Mouse (Mus musculus): Measurements from ENCODE around the gene Xirp2. TPM values are rescaled to one million over a fixed set of nuclear protein-coding genes. Genes with fewer than 3 reads are reported as not detected.

The Xirp2 gene
- polyA plus RNA-seq, 1 experiment: not detected

DNA sequence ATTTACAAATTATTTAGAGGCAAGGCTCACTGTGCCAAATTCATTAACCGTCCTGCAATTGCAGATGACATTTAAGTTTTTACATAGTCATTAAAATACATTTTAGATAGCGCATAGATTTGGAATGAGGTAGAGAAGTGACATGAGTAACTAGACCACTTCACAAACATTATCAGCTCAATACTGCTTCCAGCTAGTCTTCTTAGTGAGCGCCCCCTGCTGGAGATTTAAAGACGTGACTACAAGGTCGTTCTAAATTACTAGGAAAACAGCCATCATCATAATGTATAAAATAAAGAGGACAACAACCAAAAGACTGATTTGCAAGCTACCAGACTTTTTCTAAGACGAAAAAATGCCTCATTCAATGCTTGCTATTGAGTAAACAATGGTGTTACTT lies 32.0 kb downstream of the Xirp2 start:
- H3K36me3 ChIP-seq (replicated peaks; ENCODE audit: low read length): no peaks in the 10 kb centered on the region
- 0 out of 2 replicates have a peak, but pooled peaks cover 3% of the 10 kb centered on the region for H3K9me3 ChIP-seq
- no peaks in the 10 kb centered on the region for H3K4me1 ChIP-seq
- TF ChIP-seq GATA1 (IDR thresholded peaks at IDR 0.05; ENCODE audit: borderline replicate concordance, low read length): no peak
- no peak for TF ChIP-seq FLI1 (IDR thresholded peaks at IDR 0.05; ENCODE audit: low read length)
- no peaks in the 10 kb centered on the region for H3K27me3 ChIP-seq (replicated peaks)
- no peak overlapping the region for H3K4me3 ChIP-seq (replicated peaks)

DNA sequence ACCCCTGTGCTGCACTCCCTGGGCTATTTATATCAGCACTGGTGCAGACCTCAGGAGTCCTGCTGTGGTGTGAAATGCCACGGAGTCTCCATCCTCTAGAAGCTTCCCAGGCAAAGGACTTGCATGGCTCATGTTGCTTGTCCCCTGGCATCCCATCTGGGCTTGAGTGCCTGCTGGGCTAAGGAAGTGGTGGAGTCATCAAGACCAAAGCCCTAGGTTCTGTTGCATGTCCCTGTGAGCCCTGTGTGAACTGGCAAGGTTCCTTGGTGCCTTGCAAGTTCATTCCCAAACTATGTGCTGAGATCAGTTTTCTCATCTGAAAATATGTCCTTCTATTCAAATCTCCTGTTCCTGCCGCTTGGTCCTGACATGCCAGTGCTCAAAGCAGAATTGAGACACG lies 35.2 kb downstream of the Xirp2 start:
- no peaks in the 10 kb centered on the region for H3K36me3 ChIP-seq (replicated peaks; ENCODE audit: low read length)
- no peaks in the 10 kb centered on the region for H3K27me3 ChIP-seq (replicated peaks)
- TF ChIP-seq GATA1 (IDR thresholded peaks at IDR 0.05; ENCODE audit: borderline replicate concordance, low read length) (no peak), FLI1 (IDR thresholded peaks at IDR 0.05; ENCODE audit: low read length) (no peak)
- no peaks in the 10 kb centered on the region for H3K9me3 ChIP-seq
- H3K4me1 ChIP-seq: no peaks in the 10 kb centered on the region
- H3K4me3 ChIP-seq (replicated peaks): no peak overlapping the region

DNA sequence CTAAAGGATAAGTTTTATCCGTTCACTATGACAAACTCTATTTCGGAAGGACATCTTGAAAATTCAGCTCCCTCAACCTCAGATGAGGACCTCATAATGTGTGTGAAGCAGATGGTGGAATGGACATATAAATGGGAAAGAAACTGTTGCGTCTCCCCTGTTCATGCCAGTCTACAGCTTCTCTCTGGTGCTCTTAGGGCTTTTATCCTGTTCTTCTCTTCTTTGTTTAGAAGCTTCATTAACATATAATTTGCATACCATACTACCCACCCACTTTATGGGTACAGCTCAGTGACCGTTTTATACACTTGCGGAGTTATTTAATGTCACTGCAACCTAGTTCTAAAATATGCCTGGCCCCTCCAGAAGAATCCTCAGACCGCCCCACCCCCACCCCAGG lies 40.9 kb downstream of the Xirp2 start:
- no peaks in the 10 kb centered on the region for H3K4me1 ChIP-seq
- H3K4me3 ChIP-seq (replicated peaks): no peak overlapping the region
- H3K27me3 ChIP-seq (replicated peaks): no peaks in the 10 kb centered on the region
- TF ChIP-seq FLI1 (IDR thresholded peaks at IDR 0.05; ENCODE audit: low read length) (no peak), GATA1 (IDR thresholded peaks at IDR 0.05; ENCODE audit: borderline replicate concordance, low read length) (no peak)
- peaks cover 3% of the 10 kb centered on the region for H3K9me3 ChIP-seq
- H3K36me3 ChIP-seq (replicated peaks; ENCODE audit: low read length): no peaks in the 10 kb centered on the region

DNA sequence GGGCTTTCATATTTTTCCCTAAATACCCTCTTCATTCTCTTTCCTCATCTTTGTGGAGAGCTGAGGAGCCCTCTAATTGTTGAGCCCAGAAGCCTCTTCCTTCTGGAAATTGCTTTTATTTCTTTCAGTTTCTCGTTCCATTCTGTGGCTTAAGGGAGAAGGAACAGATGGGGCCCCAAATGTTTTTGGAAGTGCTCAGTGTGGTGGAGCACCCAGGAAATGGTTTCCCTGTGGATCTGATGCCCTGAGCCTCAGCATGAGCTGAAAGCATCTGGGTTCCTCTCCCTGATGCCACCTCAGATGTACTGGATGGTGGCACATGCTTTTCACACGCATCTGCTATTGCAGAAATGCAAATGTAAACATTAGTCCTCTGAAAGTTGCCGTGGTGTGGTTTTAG lies 41.4 kb downstream of the Xirp2 start:
- peaks cover 5% of the 10 kb centered on the region for H3K9me3 ChIP-seq
- H3K4me3 ChIP-seq (replicated peaks): no peak overlapping the region
- TF ChIP-seq FLI1 (IDR thresholded peaks at IDR 0.05; ENCODE audit: low read length): no peak

GRCm38 (mm10) chr2:67488465-67489127 lies 42.8 kb downstream of the Xirp2 start:
- H3K4me3 ChIP-seq (replicated peaks): no peak overlapping the region

More for the DNA sequence above, 41.4 kb downstream of the Xirp2 start:
- H3K36me3 ChIP-seq (replicated peaks; ENCODE audit: low read length): no peaks in the 10 kb centered on the region
- no peaks in the 10 kb centered on the region for H3K27me3 ChIP-seq (replicated peaks)
- no peaks in the 10 kb centered on the region for H3K4me1 ChIP-seq

GRCm38 (mm10) chr2:67489128-67489492 lies 43.3 kb downstream of the Xirp2 start:
- no peak for TF ChIP-seq FLI1 (IDR thresholded peaks at IDR 0.05; ENCODE audit: low read length)
- no peak for TF ChIP-seq GATA1 (IDR thresholded peaks at IDR 0.05; ENCODE audit: borderline replicate concordance, low read length)
- peaks cover 5% of the 10 kb centered on the region for H3K9me3 ChIP-seq
- H3K36me3 ChIP-seq (replicated peaks; ENCODE audit: low read length): no peaks in the 10 kb centered on the region
- no peaks in the 10 kb centered on the region for H3K4me1 ChIP-seq
- no peak overlapping the region for H3K4me3 ChIP-seq (replicated peaks)
- H3K27me3 ChIP-seq (replicated peaks): no peaks in the 10 kb centered on the region

More at GRCm38 (mm10) chr2:67488465-67489127, 42.8 kb downstream of the Xirp2 start:
- H3K9me3 ChIP-seq: peaks cover 5% of the 10 kb centered on the region
- H3K27me3 ChIP-seq (replicated peaks): no peaks in the 10 kb centered on the region
- TF ChIP-seq FLI1 (IDR thresholded peaks at IDR 0.05; ENCODE audit: low read length): no peak
- no peak for TF ChIP-seq GATA1 (IDR thresholded peaks at IDR 0.05; ENCODE audit: borderline replicate concordance, low read length)
- H3K36me3 ChIP-seq (replicated peaks; ENCODE audit: low read length): no peaks in the 10 kb centered on the region
- no peaks in the 10 kb centered on the region for H3K4me1 ChIP-seq

- Histone ChIP-seq H3K4me1 (no peaks in the 10 kb centered on the region), H3K36me3 (replicated peaks; ENCODE audit: low read length) (no peaks in the 10 kb centered on the region), H3K4me3 (replicated peaks) (no peak overlapping the region), H3K9me3 (no peaks in the 10 kb centered on the region), H3K27me3 (replicated peaks) (no peaks in the 10 kb centered on the region)
- TF ChIP-seq FLI1 (IDR thresholded peaks at IDR 0.05; ENCODE audit: low read length): no peak
- TF ChIP-seq GATA1 (IDR thresholded peaks at IDR 0.05; ENCODE audit: borderline replicate concordance, low read length): no peak
Measured at GRCm38 (mm10) chr2:67505457-67505856, 59.7 kb downstream of the Xirp2 start.

DNA sequence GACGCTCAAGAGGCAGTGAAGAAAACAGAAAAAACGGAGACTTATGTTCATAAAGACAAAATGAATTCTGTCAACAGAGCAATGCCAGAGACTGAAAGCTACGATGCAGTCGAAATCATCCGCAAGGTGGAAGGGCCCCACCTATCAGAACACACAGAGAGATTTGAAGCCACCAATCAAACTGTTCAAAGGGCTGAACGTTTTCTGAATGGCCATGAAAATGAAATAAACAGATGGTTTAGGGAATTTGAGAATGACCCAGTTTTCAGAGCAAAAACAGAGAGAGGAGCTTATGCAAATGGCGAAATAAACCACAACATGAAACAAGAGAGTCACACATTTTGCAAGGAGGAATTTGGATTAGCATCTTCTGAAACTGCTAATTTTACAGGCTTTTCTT lies 70.6 kb downstream of the Xirp2 start:
- no peaks in the 10 kb centered on the region for H3K4me1 ChIP-seq
- H3K27me3 ChIP-seq (replicated peaks): no peaks in the 10 kb centered on the region
- H3K36me3 ChIP-seq (replicated peaks; ENCODE audit: low read length): no peaks in the 10 kb centered on the region
- H3K4me3 ChIP-seq (replicated peaks): no peak overlapping the region
- TF ChIP-seq FLI1 (IDR thresholded peaks at IDR 0.05; ENCODE audit: low read length): no peak
- no peak for TF ChIP-seq GATA1 (IDR thresholded peaks at IDR 0.05; ENCODE audit: borderline replicate concordance, low read length)
- peaks cover 26% of the 10 kb centered on the region for H3K9me3 ChIP-seq

- H3K36me3 ChIP-seq (replicated peaks; ENCODE audit: low read length): no peaks in the 10 kb centered on the region
- TF ChIP-seq GATA1 (IDR thresholded peaks at IDR 0.05; ENCODE audit: borderline replicate concordance, low read length) (no peak), FLI1 (IDR thresholded peaks at IDR 0.05; ENCODE audit: low read length) (no peak)
- no peak overlapping the region for H3K4me3 ChIP-seq (replicated peaks)
- no peaks in the 10 kb centered on the region for H3K4me1 ChIP-seq
- no peaks in the 10 kb centered on the region for H3K27me3 ChIP-seq (replicated peaks)
- peaks cover 17% of the 10 kb centered on the region; the same call in 1 of the 2 replicates for H3K9me3 ChIP-seq
Measured at GRCm38 (mm10) chr2:67535347-67535746, 89.5 kb downstream of the Xirp2 start.

DNA sequence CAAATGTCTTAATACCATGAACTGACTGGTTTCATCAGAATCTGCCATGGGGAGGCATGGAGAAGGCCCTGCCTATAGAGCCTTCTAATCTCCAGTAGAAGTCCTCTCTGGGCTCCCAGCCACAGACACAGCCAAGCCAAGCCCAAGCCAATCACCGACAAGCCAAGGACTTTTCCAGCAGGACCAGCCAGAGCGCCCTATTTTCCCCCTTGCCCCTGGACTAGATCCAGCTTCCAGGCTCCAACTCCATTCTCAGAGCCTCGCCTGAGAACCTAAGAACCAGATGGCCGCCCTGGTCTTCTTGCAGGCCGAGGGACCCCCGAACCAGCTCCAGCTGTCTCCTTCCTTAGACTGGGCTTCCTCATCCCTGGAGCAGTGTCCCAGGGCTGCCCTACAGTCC lies 93.6 kb downstream of the Xirp2 start:
- Histone ChIP-seq H3K4me1 (no peaks in the 10 kb centered on the region), H3K27me3 (replicated peaks) (no peaks in the 10 kb centered on the region), H3K9me3 (peaks cover 15% of the 10 kb centered on the region; the same call in 1 of the 2 replicates), H3K36me3 (replicated peaks; ENCODE audit: low read length) (no peaks in the 10 kb centered on the region), H3K4me3 (replicated peaks) (no peak overlapping the region)
- TF ChIP-seq FLI1 (IDR thresholded peaks at IDR 0.05; ENCODE audit: low read length) (no peak), GATA1 (IDR thresholded peaks at IDR 0.05; ENCODE audit: borderline replicate concordance, low read length) (no peak)
